Mouse (Mus musculus) myocyte (in vitro differentiated cells): ENCODE results near the gene Atl2.

Source experiments
- E2F4 ChIP-seq: IDR thresholded peaks from one replicate; pipeline ENCODE4 v1.6.1; 2011; ENCODE audit warnings: mild to moderate bottlenecking, control low read depth, moderate library complexity; ENCODE audit not compliant: insufficient read depth
- MAX ChIP-seq: IDR thresholded peaks from one replicate; pipeline ENCODE4 v1.6.1; 2011; ENCODE audit warnings: low read depth, mild to moderate bottlenecking, control low read depth
- MYOG ChIP-seq, 3 experiments: IDR thresholded peaks; one replicate each; pipeline ENCODE4 v1.6.1; 2011; ENCODE audit warnings: control low read depth in 2 of 3, low read depth in 2 of 3, mild to moderate bottlenecking in 2 of 3; ENCODE audit not compliant: insufficient read length in 2 of 3, control insufficient read depth in 1 of 3, insufficient read depth in 1 of 3
- POLR2A ChIP-seq: IDR thresholded peaks from one replicate; pipeline ENCODE4 v1.6.1; 2011; ENCODE audit warnings: low read depth, mild to moderate bottlenecking, control low read depth, moderate library complexity; ENCODE audit not compliant: insufficient read length
- TCF12 ChIP-seq: IDR thresholded peaks from one replicate; pipeline ENCODE4 v1.6.1; 2011; ENCODE audit warnings: mild to moderate bottlenecking, control low read depth; ENCODE audit not compliant: poor library complexity, insufficient read depth, severe bottlenecking
- TCF3 ChIP-seq: IDR thresholded peaks from one replicate; pipeline ENCODE4 v1.6.1; 2011; ENCODE audit warnings: low read depth, control low read depth; ENCODE audit not compliant: insufficient read length

- TF ChIP-seq POLR2A (peak; percentile 27), TCF12 (no peak), TCF3 (no peak), MYOG (IDR thresholded peaks at IDR 0.05; ENCODE audit: control insufficient read depth in 1 of 3, insufficient read depth in 1 of 3, insufficient read length in 2 of 3, low read depth in 2 of 3) (no peak), E2F4 (no peak), MAX (no peak)
Observed at GRCm38 (mm10) chr17:79894971-79895882, 696 bp downstream of the Atl2 start.
